Mouse (Mus musculus): ENCODE results near the gene Lrrn4cl. TPM values are rescaled to one million over a fixed set of nuclear protein-coding genes. Genes with fewer than 3 reads are reported as not detected.
"Not testable (repeated sequence)": the region's sequence is repeated elsewhere in the genome, so short reads cannot be mapped to it uniquely, and the experiment has no call there.

Gene Lrrn4cl
- polyA plus RNA-seq, 1 experiment from 2014 or later = 0.44 TPM

DNA sequence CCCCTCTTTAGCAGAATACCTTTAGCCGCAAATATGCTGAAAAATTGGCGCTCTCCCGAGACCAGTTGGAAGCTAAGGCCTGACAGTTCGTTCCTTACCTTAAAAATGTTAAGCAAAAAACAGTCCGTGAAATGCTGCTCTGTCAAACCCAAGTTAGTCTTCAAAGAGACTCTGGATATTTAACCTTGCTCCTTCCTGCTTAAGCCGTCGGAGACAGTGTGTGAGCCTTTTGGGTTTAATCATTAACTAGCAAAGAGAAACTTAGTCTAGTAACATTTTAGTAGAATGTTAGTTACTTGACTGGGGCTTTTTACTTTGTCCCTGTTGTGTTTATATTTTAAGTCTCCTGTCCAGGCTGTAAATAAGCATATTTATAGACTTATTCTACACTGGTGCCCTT lies 29.4 kb upstream of the Lrrn4cl start:
- no peak for DNase-seq (ENCODE audit: low spot score)
- Histone ChIP-seq H3K4me1 (replicated peaks) (peaks cover 43% of the 10 kb centered on the region), H3K4me3 (peak overlapping the region; percentile 100), H3K27me3 (ENCODE audit: insufficient read depth, poor library complexity, severe bottlenecking) (no peaks in the 10 kb centered on the region), H3K36me3 (peaks cover 54% of the 10 kb centered on the region), H3K9me3 (no peaks in the 10 kb centered on the region), H3K27ac (peak overlapping the region; percentile 98)
- WGBS = 4% methylated on average over 7 of the region's 7 CpGs

DNA sequence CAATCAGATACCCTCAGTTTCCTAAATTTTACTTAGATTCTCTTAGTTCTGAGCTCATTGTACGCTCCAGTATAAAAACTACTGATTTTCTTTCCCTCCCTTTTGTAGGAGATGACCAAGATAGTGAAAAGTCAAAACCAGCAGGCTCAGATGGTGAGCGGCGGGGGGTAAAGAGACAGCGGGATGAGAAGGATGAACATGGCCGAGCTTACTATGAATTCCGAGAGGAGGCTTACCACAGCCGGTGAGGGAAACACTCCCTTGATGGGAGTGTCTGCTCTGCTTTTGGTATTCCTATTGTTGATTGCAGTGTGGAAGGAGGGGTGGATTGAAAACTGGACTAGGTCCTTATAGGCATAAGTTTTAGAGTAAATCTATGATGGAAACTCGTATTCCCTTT lies 27.9 kb upstream of the Lrrn4cl start:
- Histone ChIP-seq H3K36me3 (peaks cover 58% of the 10 kb centered on the region), H3K9me3 (no peaks in the 10 kb centered on the region), H3K27ac (no peak overlapping the region), H3K27me3 (ENCODE audit: insufficient read depth, poor library complexity, severe bottlenecking) (no peaks in the 10 kb centered on the region), H3K4me3 (peak overlapping the region; percentile 100), H3K4me1 (replicated peaks) (peaks cover 29% of the 10 kb centered on the region)
- WGBS = 76% methylated on average over 8 of the region's 8 CpGs
- DNase-seq (ENCODE audit: low spot score) = no peak

DNA sequence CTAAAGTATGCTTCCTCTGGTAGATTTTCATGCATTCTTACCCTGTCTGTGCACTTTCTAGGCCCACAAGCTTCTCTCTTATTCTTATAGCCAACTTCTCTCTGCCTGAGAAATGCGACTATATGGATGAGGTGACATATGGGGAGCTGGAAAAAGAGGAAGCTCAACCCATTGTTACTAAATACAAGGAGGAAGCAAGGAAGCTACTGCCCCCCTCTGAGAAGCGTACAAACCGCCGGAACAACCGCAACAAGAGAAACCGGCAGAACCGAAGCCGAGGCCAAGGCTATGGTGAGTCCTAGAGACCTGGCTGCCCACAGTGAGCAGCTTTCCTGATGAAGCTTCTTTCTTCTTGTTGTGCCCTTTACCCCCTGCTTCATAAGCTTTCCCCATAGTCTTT lies 20.9 kb upstream of the Lrrn4cl start, which contains the start of gene AC129217.1:
AC129217.1 (plus strand) TSS at position 114 of the 400 bp plus-strand sequence.
- H3K36me3 ChIP-seq = peaks cover 100% of the 10 kb centered on the region
- no peaks in the 10 kb centered on the region for H3K4me1 ChIP-seq (replicated peaks)
- DNase-seq (ENCODE audit: low spot score) = no peak
- no peak within 1 kb of the TSS for H3K4me3 ChIP-seq
- H3K27me3 ChIP-seq (ENCODE audit: insufficient read depth, poor library complexity, severe bottlenecking) = no peaks in the 10 kb centered on the region
- H3K27ac ChIP-seq = no peak within 1 kb of the TSS
- H3K9me3 ChIP-seq = no peaks in the 10 kb centered on the region
- WGBS = 89% methylated on average over 8 of the region's 8 CpGs

DNA sequence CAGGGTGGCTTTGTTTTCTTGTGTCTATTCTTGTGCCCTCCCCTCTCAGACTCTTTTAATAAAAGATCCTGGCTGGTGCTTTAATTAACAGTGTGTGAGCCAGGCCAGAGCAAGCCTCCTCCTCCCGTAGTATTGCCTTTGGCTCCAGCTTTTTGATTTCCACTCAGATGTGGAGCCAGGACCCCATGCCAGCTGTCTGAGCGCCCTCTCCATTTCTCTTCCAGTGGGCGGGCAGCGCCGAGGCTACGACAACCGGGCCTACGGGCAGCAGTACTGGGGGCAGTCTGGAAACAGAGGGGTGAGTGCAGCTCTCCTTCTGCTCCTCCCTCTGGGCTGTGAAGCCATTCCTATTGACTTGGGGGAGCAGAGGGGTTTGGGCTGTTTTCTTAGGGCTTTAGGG lies 19.9 kb upstream of the Lrrn4cl start:
- Histone ChIP-seq H3K9me3 (no peaks in the 10 kb centered on the region), H3K27ac (no peak overlapping the region), H3K4me1 (replicated peaks) (no peaks in the 10 kb centered on the region), H3K27me3 (ENCODE audit: insufficient read depth, poor library complexity, severe bottlenecking) (no peaks in the 10 kb centered on the region), H3K36me3 (peaks cover 100% of the 10 kb centered on the region), H3K4me3 (no peak overlapping the region)
- WGBS = 90% methylated on average over 8 of the region's 8 CpGs
- no peak for DNase-seq (ENCODE audit: low spot score)

DNA sequence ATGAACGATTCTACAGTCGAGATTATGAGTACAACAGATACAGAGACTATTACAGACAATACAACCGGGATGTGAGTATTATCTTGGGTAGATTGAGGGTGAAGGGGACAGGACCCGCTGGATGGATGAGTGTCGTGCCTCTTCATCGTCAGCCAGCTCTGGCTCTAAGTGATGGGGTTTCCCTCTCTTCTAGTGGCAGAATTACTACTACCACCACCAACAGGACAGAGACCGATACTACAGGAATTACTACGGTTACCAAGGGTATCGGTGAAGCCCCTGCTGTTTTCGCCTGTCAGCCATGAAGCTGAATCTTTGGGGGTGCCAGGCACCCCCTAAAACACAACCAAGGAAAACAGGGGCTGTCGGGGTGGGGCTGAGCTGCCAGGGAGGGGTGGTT lies 19.3 kb upstream of the Lrrn4cl start:
- H3K9me3 ChIP-seq = no peaks in the 10 kb centered on the region
- DNase-seq (ENCODE audit: low spot score) = no peak
- H3K36me3 ChIP-seq = peaks cover 100% of the 10 kb centered on the region
- 86% methylated on average over 11 of the region's 11 CpGs for WGBS
- H3K4me3 ChIP-seq = no peak overlapping the region
- H3K27ac ChIP-seq = no peak overlapping the region
- H3K27me3 ChIP-seq (ENCODE audit: insufficient read depth, poor library complexity, severe bottlenecking) = no peaks in the 10 kb centered on the region
- no peaks in the 10 kb centered on the region for H3K4me1 ChIP-seq (replicated peaks)

DNA sequence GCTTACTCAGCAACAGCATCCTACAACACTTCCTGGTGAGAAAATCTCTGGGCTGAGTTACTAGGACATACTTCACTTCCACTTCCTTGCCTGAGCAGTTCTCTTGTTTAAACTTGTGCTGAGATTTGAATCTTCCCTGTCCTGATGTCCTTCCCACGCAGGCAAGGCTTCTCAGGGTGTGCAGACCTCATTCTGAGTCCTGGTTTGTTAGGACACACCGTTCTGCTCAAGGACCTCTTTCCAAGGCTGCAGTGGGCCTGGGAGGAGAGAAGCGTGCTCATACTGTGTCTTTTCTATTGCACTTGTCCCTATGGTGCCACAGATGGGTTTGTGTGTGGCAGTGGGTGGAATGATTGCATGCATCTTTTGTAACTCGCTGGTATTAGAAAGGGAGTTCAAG lies 17.6 kb upstream of the Lrrn4cl start:
- H3K36me3 ChIP-seq = peaks cover 88% of the 10 kb centered on the region
- no peaks in the 10 kb centered on the region for H3K27me3 ChIP-seq (ENCODE audit: insufficient read depth, poor library complexity, severe bottlenecking)
- peaks cover 10% of the 10 kb centered on the region for H3K4me1 ChIP-seq (replicated peaks)
- no peak overlapping the region for H3K27ac ChIP-seq
- no peak for DNase-seq (ENCODE audit: low spot score)
- H3K9me3 ChIP-seq = no peaks in the 10 kb centered on the region
- 94% methylated on average over 4 of the region's 4 CpGs for WGBS
- H3K4me3 ChIP-seq = no peak overlapping the region

DNA sequence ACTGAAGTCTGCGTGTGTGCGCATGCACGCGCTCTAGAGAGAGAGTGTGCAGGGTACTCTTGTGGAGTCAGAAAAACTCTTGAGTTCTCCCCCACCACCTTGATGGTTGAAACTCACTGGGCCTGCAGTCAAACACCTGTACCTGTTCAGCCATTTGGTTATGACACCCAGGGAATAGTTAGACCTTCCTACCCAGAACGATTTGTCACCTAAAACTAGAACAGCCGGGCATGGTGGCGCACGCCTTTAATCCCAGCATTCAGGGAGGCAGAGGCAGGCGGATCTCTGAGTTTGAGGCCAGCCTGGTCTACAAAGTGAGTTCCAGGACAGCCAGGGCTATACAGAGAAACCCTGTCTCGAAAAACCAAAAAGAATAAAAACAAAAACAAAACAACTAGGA lies 14.2 kb upstream of the Lrrn4cl start:
- DNase-seq (ENCODE audit: low spot score) = not testable (repeated sequence)
- WGBS = 97% methylated on average over 10 of the region's 10 CpGs
- peaks cover 58% of the 10 kb centered on the region for H3K36me3 ChIP-seq

DNA sequence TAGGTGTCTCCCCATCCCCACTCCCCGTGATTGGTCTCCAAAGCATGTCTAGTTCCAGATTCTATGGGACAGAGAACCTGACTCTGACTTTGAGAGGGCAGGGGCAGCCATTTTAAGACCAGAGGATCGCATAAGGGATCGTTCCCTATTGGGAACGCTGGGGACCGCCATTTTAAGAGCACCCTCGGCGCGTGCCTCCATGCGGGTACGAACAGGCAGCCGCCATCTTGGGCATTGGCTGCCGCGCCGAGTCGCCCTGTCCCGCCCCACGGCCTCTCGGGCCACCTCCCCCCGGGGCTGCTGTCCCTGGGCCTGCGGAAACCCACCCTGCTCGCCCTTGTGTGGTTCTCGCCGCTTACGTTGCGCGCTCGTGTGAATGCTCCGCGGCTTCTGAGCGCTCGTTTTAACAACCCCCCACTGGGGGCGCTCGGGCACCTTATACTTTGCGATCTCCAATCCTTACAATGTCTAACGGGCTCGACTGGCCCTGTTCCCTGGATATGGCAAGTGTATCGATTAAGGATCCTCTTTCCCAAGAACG lies 13.2 kb upstream of the Lrrn4cl start, which contains the start of gene Bscl2:
Bscl2 (plus strand) TSS at position 217 of the 541 bp plus-strand sequence.
- H3K9me3 ChIP-seq = no peaks in the 10 kb centered on the region
- H3K4me1 ChIP-seq (replicated peaks) = peaks cover 44% of the 10 kb centered on the region
- H3K36me3 ChIP-seq = peaks cover 55% of the 10 kb centered on the region
- peak within 1 kb of the TSS; percentile 98 for H3K27ac ChIP-seq
- DNase-seq (ENCODE audit: low spot score) = peak; percentile 89
- no peaks in the 10 kb centered on the region for H3K27me3 ChIP-seq (ENCODE audit: insufficient read depth, poor library complexity, severe bottlenecking)
- under 1% methylated on average over 38 of the region's 38 CpGs for WGBS
- H3K4me3 ChIP-seq = peak within 1 kb of the TSS; percentile 63

More for the DNA sequence above, 14.2 kb upstream of the Lrrn4cl start:
- H3K9me3 ChIP-seq; H3K4me3 ChIP-seq; H3K27me3 ChIP-seq (ENCODE audit: insufficient read depth, poor library complexity, severe bottlenecking); H3K27ac ChIP-seq: not testable (repeated sequence)
- peaks cover 44% of the 10 kb centered on the region for H3K4me1 ChIP-seq (replicated peaks)

DNA sequence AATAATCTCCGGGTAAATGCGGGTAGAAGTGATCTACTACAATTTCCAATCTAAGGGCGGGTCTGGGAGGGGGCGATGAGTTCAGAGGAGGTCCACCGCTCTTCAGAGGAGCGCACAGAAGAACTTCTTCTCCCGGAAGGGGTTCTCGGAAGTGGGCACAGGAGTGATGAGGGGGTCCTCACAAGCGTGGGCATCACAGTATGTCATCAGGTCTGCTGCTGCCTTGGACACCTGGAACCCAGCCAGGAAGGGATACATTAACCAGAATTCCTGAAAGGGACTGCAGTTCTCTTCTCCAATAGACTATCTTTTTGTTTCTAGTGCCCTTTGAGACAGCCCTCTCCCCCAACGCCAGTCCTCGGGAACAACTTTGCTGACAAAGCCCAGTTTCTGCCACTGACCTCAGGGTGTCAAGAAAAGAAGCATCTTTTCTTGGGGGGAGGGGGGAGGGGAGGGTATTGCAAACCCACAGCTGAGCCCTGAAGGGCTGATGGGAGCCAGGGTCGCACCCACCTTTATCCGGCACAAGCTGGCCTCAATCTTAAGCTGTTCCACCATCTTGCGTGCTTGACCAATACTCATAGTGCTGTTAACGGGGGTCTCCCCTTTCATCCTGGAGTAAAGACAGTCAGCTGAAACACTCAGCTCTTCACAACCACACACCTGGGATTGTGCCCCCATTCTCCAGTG lies 12.4 kb upstream of the Lrrn4cl start:
- Histone ChIP-seq H3K27ac (peak overlapping the region; percentile 98), H3K4me3 (peak overlapping the region; percentile 63), H3K4me1 (replicated peaks) (peaks cover 44% of the 10 kb centered on the region), H3K36me3 (peaks cover 55% of the 10 kb centered on the region), H3K27me3 (ENCODE audit: insufficient read depth, poor library complexity, severe bottlenecking) (no peaks in the 10 kb centered on the region), H3K9me3 (no peaks in the 10 kb centered on the region)
- WGBS = 26% methylated on average over 15 of the region's 15 CpGs
- peak; percentile 53 for DNase-seq (ENCODE audit: low spot score)

DNA sequence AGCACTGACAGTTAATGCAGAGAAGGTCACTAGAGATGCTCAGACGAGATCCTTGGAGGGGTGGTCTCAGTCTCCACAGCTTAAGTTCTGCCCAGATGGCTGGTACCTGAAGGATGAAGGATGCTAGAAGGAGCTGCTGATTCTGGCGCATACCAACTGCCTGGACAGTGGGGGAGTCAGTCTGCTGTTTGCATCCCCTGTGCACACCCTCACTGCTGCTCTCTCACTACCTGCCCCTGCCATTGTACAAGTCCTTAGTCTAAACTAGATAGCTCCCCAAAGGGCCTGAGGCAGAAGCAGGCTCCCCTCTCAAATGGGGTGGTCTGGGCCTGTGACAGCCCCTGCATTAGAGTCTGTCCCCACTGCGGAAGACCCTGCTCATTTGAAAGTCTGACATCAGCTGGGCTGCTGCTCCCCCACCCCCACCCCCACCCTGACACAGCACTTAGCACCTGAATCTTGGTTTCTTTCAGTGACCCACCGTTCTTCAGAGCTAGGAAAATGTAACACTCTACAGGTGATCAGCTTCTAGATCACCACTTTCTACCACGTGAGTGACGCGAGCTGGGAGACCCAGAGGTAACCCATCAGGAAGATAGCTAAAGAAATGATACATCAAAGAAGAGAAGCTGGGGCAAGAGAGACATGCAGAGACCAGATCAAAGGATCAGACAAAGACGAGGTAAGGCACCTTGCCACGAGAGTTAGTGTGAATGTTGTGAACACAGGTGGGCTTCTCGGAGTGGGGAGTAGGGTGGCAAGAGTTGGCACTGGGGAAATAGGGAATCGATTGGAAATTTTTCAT lies 11.3 kb upstream of the Lrrn4cl start, which contains the start of gene Gng3:
Gng3 (minus strand) TSS at position 92 of the 805 bp plus-strand sequence.
- H3K27ac ChIP-seq = peak within 1 kb of the TSS; percentile 98
- peaks cover 44% of the 10 kb centered on the region for H3K4me1 ChIP-seq (replicated peaks)
- peaks cover 47% of the 10 kb centered on the region for H3K36me3 ChIP-seq
- DNase-seq (ENCODE audit: low spot score) = peak; percentile 69
- WGBS = 41% methylated on average over 11 of the region's 11 CpGs
- H3K4me3 ChIP-seq = peak within 1 kb of the TSS; percentile 63
- no peaks in the 10 kb centered on the region for H3K9me3 ChIP-seq
- no peaks in the 10 kb centered on the region for H3K27me3 ChIP-seq (ENCODE audit: insufficient read depth, poor library complexity, severe bottlenecking)

DNA sequence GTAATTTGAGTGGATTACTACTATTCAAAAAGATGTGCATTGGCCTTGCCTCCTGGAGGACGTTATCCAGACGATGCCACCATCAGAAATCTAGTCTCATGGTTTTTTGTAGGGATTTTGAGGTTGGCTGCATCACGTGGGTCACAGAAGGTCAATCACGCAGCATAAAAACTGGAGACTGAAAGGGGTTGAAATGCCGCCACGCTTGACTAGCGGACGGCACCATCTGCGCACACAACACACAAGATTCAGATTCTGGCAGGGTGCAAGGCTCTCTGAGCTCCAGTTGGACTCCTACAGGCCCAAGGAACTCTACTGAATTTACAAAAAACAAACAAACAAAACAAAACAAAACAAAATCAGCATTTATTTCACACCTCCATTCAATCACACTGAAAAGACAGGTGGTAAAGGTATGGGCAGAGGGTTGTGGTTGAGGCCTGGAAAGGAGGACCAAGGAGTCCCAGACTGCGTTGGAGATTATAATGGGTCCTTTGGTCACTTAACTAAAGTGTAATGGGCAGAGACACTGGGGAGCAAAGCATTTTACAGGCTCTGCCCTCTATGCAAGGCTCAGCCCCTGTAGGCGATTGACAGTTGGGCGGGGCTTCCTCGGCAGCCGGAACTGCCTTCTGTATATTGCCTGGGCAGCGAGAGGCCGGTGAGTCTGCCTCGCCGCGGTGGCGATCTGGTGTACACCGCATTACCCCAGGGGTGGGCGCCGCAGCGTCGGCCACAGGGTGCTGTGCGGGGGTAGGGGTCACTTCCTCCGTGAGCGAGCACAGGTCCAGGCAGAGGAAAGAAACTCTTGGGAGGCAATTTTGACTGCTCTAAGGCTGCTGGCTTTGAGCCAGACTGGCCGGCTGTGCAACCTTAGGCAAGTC lies 10.4 kb upstream of the Lrrn4cl start:
- peaks cover 38% of the 10 kb centered on the region for H3K36me3 ChIP-seq
- H3K4me1 ChIP-seq (replicated peaks) = peaks cover 44% of the 10 kb centered on the region
- WGBS = 18% methylated on average over 29 of the region's 29 CpGs
- no peaks in the 10 kb centered on the region for H3K27me3 ChIP-seq (ENCODE audit: insufficient read depth, poor library complexity, severe bottlenecking)
- peak overlapping the region; percentile 63 for H3K4me3 ChIP-seq
- DNase-seq (ENCODE audit: low spot score) = peak; percentile 74
- H3K27ac ChIP-seq = peak overlapping the region; percentile 98
- no peaks in the 10 kb centered on the region for H3K9me3 ChIP-seq

DNA sequence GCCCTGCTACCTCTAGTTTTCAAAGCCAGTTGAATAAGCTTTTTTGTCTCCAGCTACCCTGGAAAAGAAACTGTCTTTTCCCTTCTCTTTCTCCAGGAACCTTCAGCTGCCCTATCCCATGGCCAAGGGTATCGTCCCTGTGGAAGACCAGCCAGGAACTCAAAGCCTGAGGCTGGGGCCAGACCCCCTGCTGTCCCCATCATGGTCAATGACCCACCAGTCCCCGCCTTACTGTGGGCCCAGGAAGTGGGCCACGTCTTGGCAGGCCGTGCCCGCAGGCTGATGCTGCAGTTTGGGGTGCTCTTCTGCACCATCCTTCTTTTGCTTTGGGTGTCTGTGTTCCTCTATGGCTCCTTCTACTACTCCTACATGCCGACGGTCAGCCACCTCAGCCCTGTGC lies 9.6 kb upstream of the Lrrn4cl start:
- peaks cover 35% of the 10 kb centered on the region for H3K36me3 ChIP-seq
- WGBS = 88% methylated on average over 7 of the region's 7 CpGs
- peaks cover 44% of the 10 kb centered on the region for H3K4me1 ChIP-seq (replicated peaks)
- H3K9me3 ChIP-seq = no peaks in the 10 kb centered on the region
- H3K4me3 ChIP-seq = peak overlapping the region; percentile 63
- no peak for DNase-seq (ENCODE audit: low spot score)
- peak overlapping the region; percentile 98 for H3K27ac ChIP-seq
- H3K27me3 ChIP-seq (ENCODE audit: insufficient read depth, poor library complexity, severe bottlenecking) = no peaks in the 10 kb centered on the region

All from hindbrain, embryonic 10.5 days (tissue).